Mouse (Mus musculus) forebrain, embryonic 14.5 days (tissue): Measurements from ENCODE around the gene Dnah17. TPM values are rescaled to one million over a fixed set of nuclear protein-coding genes. Genes with fewer than 3 reads are reported as not detected.

ENCODE experiments used
- ATAC-seq: fragments of 200-750 bp; cut with Nextera tagmentation; 2 replicates; pipeline ENCODE4 v1.8.0; 2017; ENCODE audit warnings: mild to moderate bottlenecking, moderate library complexity
- DNase-seq: peaks from one replicate; pipeline ENCODE4 v3.0.0-alpha.2; 2015; ENCODE audit warnings: low spot score
- H3K27ac ChIP-seq: fragments of 300-500 bp; sonication (generic); 2 replicates; pipeline ENCODE4 v1.5.1; 2014; ENCODE audit warnings: low read depth, mild to moderate bottlenecking, control low read depth, low read length, moderate library complexity
- H3K27me3 ChIP-seq: fragments of 300-500 bp; sonication (generic); replicated peaks from 2 replicates; pipeline ENCODE4 v1.6.1; 2014; ENCODE audit warnings: low read length, control low read depth, mixed read lengths; ENCODE audit not compliant: control insufficient read depth, insufficient read depth
- H3K36me3 ChIP-seq: fragments of 300-500 bp; sonication (generic); 2 replicates; pipeline ENCODE4 v1.6.1; 2014; ENCODE audit warnings: low read length, control low read depth; ENCODE audit not compliant: control insufficient read depth, insufficient read depth
- H3K4me1 ChIP-seq: fragments of 300-500 bp; sonication (generic); 2 replicates; pipeline ENCODE4 v1.6.1; 2014; ENCODE audit warnings: antibody characterized with exemption, low read length, control low read depth; ENCODE audit not compliant: control insufficient read depth, insufficient read depth
- H3K4me2 ChIP-seq: fragments of 300-500 bp; sonication (generic); 2 replicates; pipeline ENCODE4 v1.6.1; 2014; ENCODE audit warnings: mild to moderate bottlenecking, control low read depth, low read length
- H3K4me3 ChIP-seq: fragments of 300-500 bp; sonication (generic); 2 replicates; pipeline ENCODE4 v1.5.1; 2014; ENCODE audit warnings: low read depth, low read length, control low read depth
- H3K9ac ChIP-seq: fragments of 300-500 bp; sonication (generic); 2 replicates; pipeline ENCODE4 v1.6.1; 2014; ENCODE audit warnings: mild to moderate bottlenecking, low read length, control low read depth, moderate library complexity
- H3K9me3 ChIP-seq: fragments of 300-500 bp; sonication (generic); replicated peaks from 2 replicates; pipeline ENCODE4 v1.6.1; 2016; ENCODE audit warnings: low read length, control low read depth, mixed read lengths; ENCODE audit not compliant: control insufficient read depth
- WGBS: fragments of 180-500 bp; shearing (Covaris S2); extraction: QIAGEN DNeasy Blood & Tissue Kit; methylation state at CpG from one replicate; pipeline ENCODE4 v1.1.7; 2014; 5-methylcytosine and 5-hydroxymethylcytosine counted together
- polyA plus RNA-seq: library from polyadenylated mRNA; unstranded; fragments of >200 nt; fragmentation: Nextera tagmentation; extraction: Ambion mirVana; gene quantifications from 2 replicates; pipeline ENCODE4 v1.2.1, GENCODE M21; 2014

The Dnah17 gene
- polyA plus RNA-seq, 1 experiment from 2014 or later = 0.08 TPM

GRCm38 (mm10) chr11:118113516-118114205, 16.8 kb downstream of the Dnah17 start:
- no peak for DNase-seq
- Histone ChIP-seq H3K9me3 (no peaks in the 10 kb centered on the region), H3K4me1 (no peaks in the 10 kb centered on the region), H3K27me3 (no peaks in the 10 kb centered on the region), H3K36me3 (no peaks in the 10 kb centered on the region), H3K4me3 (no peak overlapping the region), H3K4me2 (no peak overlapping the region), H3K9ac (no peak overlapping the region), H3K27ac (no peak overlapping the region)
- no peak for ATAC-seq
- WGBS = 87% methylated on average over 14 of the region's 14 CpGs

- ATAC-seq (peak; percentile 77), DNase-seq (peak; percentile 87)
- no peak overlapping the region for H3K4me2 ChIP-seq
These were observed 26.4 kb downstream of the Dnah17 start for GRCm38 (mm10) chr11:118104001-118104400.

GRCm38 (mm10) chr11:118103383-118103782, 27.1 kb downstream of the Dnah17 start:
- no peak overlapping the region for H3K4me2 ChIP-seq
- no peak overlapping the region for H3K27ac ChIP-seq
- H3K9ac ChIP-seq = no peak overlapping the region
- H3K36me3 ChIP-seq = no peaks in the 10 kb centered on the region
- no peaks in the 10 kb centered on the region for H3K9me3 ChIP-seq
- ATAC-seq = no peak
- 95% methylated on average over 5 of the region's 5 CpGs for WGBS
- no peak for DNase-seq
- no peak overlapping the region for H3K4me3 ChIP-seq
- H3K27me3 ChIP-seq = no peaks in the 10 kb centered on the region
- no peaks in the 10 kb centered on the region for H3K4me1 ChIP-seq

More at GRCm38 (mm10) chr11:118104001-118104400, 26.4 kb downstream of the Dnah17 start:
- no peak overlapping the region for H3K9ac ChIP-seq
- WGBS = 6% methylated on average over 5 of the region's 5 CpGs
- no peak overlapping the region for H3K4me3 ChIP-seq
- no peaks in the 10 kb centered on the region for H3K36me3 ChIP-seq
- H3K9me3 ChIP-seq = no peaks in the 10 kb centered on the region
- H3K27ac ChIP-seq = no peak overlapping the region
- H3K4me1 ChIP-seq = no peaks in the 10 kb centered on the region
- no peaks in the 10 kb centered on the region for H3K27me3 ChIP-seq

- no peaks in the 10 kb centered on the region for H3K9me3 ChIP-seq
- H3K36me3 ChIP-seq = no peaks in the 10 kb centered on the region
- ATAC-seq (peak; percentile 44; the same call in 1 of the 2 replicates), DNase-seq (peak; percentile 77)
- H3K4me3 ChIP-seq = no peak overlapping the region
- H3K27me3 ChIP-seq = no peaks in the 10 kb centered on the region
- H3K4me2 ChIP-seq = no peak overlapping the region
- H3K27ac ChIP-seq = no peak overlapping the region
- no peak overlapping the region for H3K9ac ChIP-seq
- H3K4me1 ChIP-seq = no peaks in the 10 kb centered on the region
- 58% methylated on average over 3 of the region's 3 CpGs for WGBS
These were observed 27.6 kb downstream of the Dnah17 start for GRCm38 (mm10) chr11:118102838-118103237.

- no peak for ATAC-seq
- no peaks in the 10 kb centered on the region for H3K4me1 ChIP-seq
- 43% methylated on average over 9 of the region's 9 CpGs for WGBS
These were observed 29.3 kb downstream of the Dnah17 start for GRCm38 (mm10) chr11:118101133-118101532.

GRCm38 (mm10) chr11:118096736-118097135, 33.7 kb downstream of the Dnah17 start:
- WGBS = 70% methylated on average over 2 of the region's 2 CpGs

More at GRCm38 (mm10) chr11:118101133-118101532, 29.3 kb downstream of the Dnah17 start:
- Histone ChIP-seq H3K4me2 (no peak overlapping the region), H3K9me3 (no peaks in the 10 kb centered on the region), H3K4me3 (no peak overlapping the region), H3K27ac (no peak overlapping the region), H3K36me3 (no peaks in the 10 kb centered on the region), H3K27me3 (no peaks in the 10 kb centered on the region), H3K9ac (no peak overlapping the region)
- DNase-seq = no peak

GRCm38 (mm10) chr11:118095004-118095403, 35.4 kb downstream of the Dnah17 start:
- H3K4me1 ChIP-seq = no peaks in the 10 kb centered on the region
- H3K9me3 ChIP-seq = no peaks in the 10 kb centered on the region; the same call in 1 of the 2 replicates

More at GRCm38 (mm10) chr11:118096736-118097135, 33.7 kb downstream of the Dnah17 start:
- no peak overlapping the region for H3K27ac ChIP-seq
- no peak overlapping the region for H3K4me3 ChIP-seq
- H3K27me3 ChIP-seq = no peaks in the 10 kb centered on the region
- H3K4me1 ChIP-seq = no peaks in the 10 kb centered on the region
- ATAC-seq (no peak), DNase-seq (no peak)
- no peak overlapping the region for H3K9ac ChIP-seq
- no peaks in the 10 kb centered on the region for H3K36me3 ChIP-seq
- H3K9me3 ChIP-seq = no peaks in the 10 kb centered on the region
- no peak overlapping the region for H3K4me2 ChIP-seq

GRCm38 (mm10) chr11:118091002-118091670, 39.3 kb downstream of the Dnah17 start:
- Histone ChIP-seq H3K9ac (no peak overlapping the region), H3K9me3 (no peaks in the 10 kb centered on the region; the same call in 1 of the 2 replicates), H3K4me1 (no peaks in the 10 kb centered on the region), H3K4me3 (no peak overlapping the region), H3K27me3 (no peaks in the 10 kb centered on the region), H3K27ac (no peak overlapping the region), H3K36me3 (no peaks in the 10 kb centered on the region), H3K4me2 (no peak overlapping the region)
- 89% methylated on average over 23 of the region's 23 CpGs for WGBS
- DNase-seq = no peak
- ATAC-seq = no peak

More at GRCm38 (mm10) chr11:118095004-118095403, 35.4 kb downstream of the Dnah17 start:
- no peak for DNase-seq
- Histone ChIP-seq H3K27ac (no peak overlapping the region), H3K27me3 (no peaks in the 10 kb centered on the region), H3K4me3 (no peak overlapping the region), H3K4me2 (no peak overlapping the region), H3K9ac (no peak overlapping the region), H3K36me3 (no peaks in the 10 kb centered on the region)
- 87% methylated on average over 9 of the region's 9 CpGs for WGBS
- ATAC-seq = no peak

GRCm38 (mm10) chr11:118088896-118089295, 41.5 kb downstream of the Dnah17 start:
- Histone ChIP-seq H3K4me2 (no peak overlapping the region), H3K36me3 (no peaks in the 10 kb centered on the region), H3K27ac (0 out of 2 replicates have a peak overlapping the region, but pooled peaks have one; percentile 21), H3K27me3 (no peaks in the 10 kb centered on the region), H3K9me3 (no peaks in the 10 kb centered on the region; the same call in 1 of the 2 replicates), H3K9ac (no peak overlapping the region), H3K4me1 (no peaks in the 10 kb centered on the region), H3K4me3 (no peak overlapping the region)
- WGBS = 86% methylated on average over 19 of the region's 19 CpGs
- DNase-seq (no peak), ATAC-seq (no peak)
